Mouse (Mus musculus): Measurements from ENCODE around the gene Nr1d1. TPM values are rescaled to one million over a fixed set of nuclear protein-coding genes. Genes with fewer than 3 reads are reported as not detected.
"Not testable (repeated sequence)": the region's sequence is repeated elsewhere in the genome, so short reads cannot be mapped to it uniquely, and the experiment has no call there.

The Nr1d1 gene
- polyA plus RNA-seq, 1 experiment from 2014 or later: 2.7 TPM

DNA sequence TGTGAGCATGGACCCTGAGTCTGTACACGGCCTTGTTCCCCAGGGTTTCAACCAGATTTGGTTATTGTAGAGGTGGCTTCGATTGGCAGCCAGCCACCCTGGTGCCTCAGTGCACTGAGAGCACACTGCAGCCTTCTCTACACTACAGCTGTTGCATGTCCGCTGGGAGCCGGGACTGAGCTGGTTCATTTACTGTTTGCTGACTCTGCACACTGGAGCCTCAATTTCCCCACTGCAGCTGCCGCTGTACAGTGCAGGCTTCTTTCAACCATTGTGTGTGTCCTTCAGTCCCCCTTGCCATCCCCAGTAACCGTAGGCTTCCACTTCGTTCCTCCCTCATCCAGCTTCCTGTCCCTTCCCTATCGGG is 35.1 kb downstream of the Nr1d1 start:
- Histone ChIP-seq H3K36me3 (ENCODE audit: control insufficient read depth, insufficient read depth, low read length) (no peaks in the 10 kb centered on the region), H3K9ac (ENCODE audit: low read depth, low read length) (peak overlapping the region; percentile 96), H3K4me1 (replicated peaks; ENCODE audit: control insufficient read depth, insufficient read depth, low read length) (peaks cover 54% of the 10 kb centered on the region), H3K4me3 (ENCODE audit: low read depth, low read length) (peak overlapping the region; percentile 94), H3K27ac (ENCODE audit: low read depth, low read length) (peak overlapping the region; percentile 80), H3K27me3 (replicated peaks; ENCODE audit: control insufficient read depth, insufficient read depth, low read length) (no peaks in the 10 kb centered on the region), H3K4me2 (peak overlapping the region; percentile 98), H3K9me3 (ENCODE audit: control insufficient read depth, low read length) (no peaks in the 10 kb centered on the region)
- peak; percentile 19; the same call in 1 of the 2 replicates for ATAC-seq (replicated peaks; ENCODE audit: low FRiP score)
- DNase-seq (ENCODE audit: low spot score): no peak
- 20% methylated on average over 8 of the region's 8 CpGs for whole genome bisulfite sequencing

DNA sequence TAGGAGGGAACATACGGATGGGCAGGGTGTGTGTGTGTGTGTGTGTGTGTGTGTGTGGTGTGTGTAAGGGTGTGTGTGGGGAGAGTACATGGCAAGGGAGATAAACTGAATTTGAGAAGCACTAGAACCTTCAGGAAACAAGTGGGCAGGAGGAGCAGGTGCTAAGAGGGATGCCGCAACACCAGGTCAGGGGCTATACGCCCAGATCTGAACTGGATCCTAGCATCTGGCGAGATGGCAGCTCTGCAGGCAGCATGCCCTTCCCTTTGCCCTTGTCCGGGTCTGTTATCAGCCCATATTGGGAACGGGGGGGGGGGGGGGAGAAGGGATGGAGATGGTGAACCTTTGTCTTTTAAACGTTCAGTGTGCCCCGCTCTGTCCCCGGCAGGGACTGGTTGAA is 36.2 kb downstream of the Nr1d1 start:
- WGBS: 49% methylated on average over 9 of the region's 9 CpGs
- ATAC-seq (replicated peaks; ENCODE audit: low FRiP score): no peak
- no peaks in the 10 kb centered on the region; the same call in 1 of the 2 replicates for H3K9me3 ChIP-seq (ENCODE audit: control insufficient read depth, low read length)
- no peak overlapping the region for H3K27ac ChIP-seq (ENCODE audit: low read depth, low read length)
- no peaks in the 10 kb centered on the region for H3K36me3 ChIP-seq (ENCODE audit: control insufficient read depth, insufficient read depth, low read length)
- no peaks in the 10 kb centered on the region for H3K27me3 ChIP-seq (replicated peaks; ENCODE audit: control insufficient read depth, insufficient read depth, low read length)
- peaks cover 43% of the 10 kb centered on the region for H3K4me1 ChIP-seq (replicated peaks; ENCODE audit: control insufficient read depth, insufficient read depth, low read length)
- H3K4me3 ChIP-seq (ENCODE audit: low read depth, low read length): no peak overlapping the region
- no peak for DNase-seq (ENCODE audit: low spot score)
- H3K4me2 ChIP-seq: no peak overlapping the region; the same call in 1 of the 2 replicates
- no peak overlapping the region for H3K9ac ChIP-seq (ENCODE audit: low read depth, low read length)

GRCm38 (mm10) chr11:98738428-98738911 is 36.7 kb downstream of the Nr1d1 start:
- DNase-seq (ENCODE audit: low spot score) (no peak), ATAC-seq (replicated peaks; ENCODE audit: low FRiP score) (no peak)
- H3K4me3 ChIP-seq (ENCODE audit: low read depth, low read length): no peak overlapping the region
- H3K4me1 ChIP-seq (replicated peaks; ENCODE audit: control insufficient read depth, insufficient read depth, low read length): peaks cover 39% of the 10 kb centered on the region
- H3K9ac ChIP-seq (ENCODE audit: low read depth, low read length): peak overlapping the region; percentile 3; the same call in 1 of the 2 replicates
- H3K36me3 ChIP-seq (ENCODE audit: control insufficient read depth, insufficient read depth, low read length): no peaks in the 10 kb centered on the region
- no peak overlapping the region for H3K27ac ChIP-seq (ENCODE audit: low read depth, low read length)
- no peaks in the 10 kb centered on the region for H3K27me3 ChIP-seq (replicated peaks; ENCODE audit: control insufficient read depth, insufficient read depth, low read length)
- H3K4me2 ChIP-seq: no peak overlapping the region; the same call in 1 of the 2 replicates
- no peaks in the 10 kb centered on the region; the same call in 1 of the 2 replicates for H3K9me3 ChIP-seq (ENCODE audit: control insufficient read depth, low read length)
- WGBS: 50% methylated on average over 4 of the region's 4 CpGs

GRCm38 (mm10) chr11:98737220-98737619 is 37.9 kb downstream of the Nr1d1 start:
- ATAC-seq (replicated peaks; ENCODE audit: low FRiP score); H3K36me3 ChIP-seq (ENCODE audit: control insufficient read depth, insufficient read depth, low read length); H3K4me2 ChIP-seq; H3K4me3 ChIP-seq (ENCODE audit: low read depth, low read length); H3K27ac ChIP-seq (ENCODE audit: low read depth, low read length); H3K27me3 ChIP-seq (replicated peaks; ENCODE audit: control insufficient read depth, insufficient read depth, low read length); H3K9ac ChIP-seq (ENCODE audit: low read depth, low read length); H3K9me3 ChIP-seq (ENCODE audit: control insufficient read depth, low read length); DNase-seq (ENCODE audit: low spot score): not testable (repeated sequence)
- H3K4me1 ChIP-seq (replicated peaks; ENCODE audit: control insufficient read depth, insufficient read depth, low read length): peaks cover 30% of the 10 kb centered on the region
- WGBS: 70% methylated on average over 2 of the region's 2 CpGs

- H3K4me2 ChIP-seq: no peak overlapping the region
- H3K27ac ChIP-seq (ENCODE audit: low read depth, low read length): no peak overlapping the region
- no peaks in the 10 kb centered on the region for H3K36me3 ChIP-seq (ENCODE audit: control insufficient read depth, insufficient read depth, low read length)
- no peaks in the 10 kb centered on the region; the same call in 1 of the 2 replicates for H3K27me3 ChIP-seq (replicated peaks; ENCODE audit: control insufficient read depth, insufficient read depth, low read length)
- no peak overlapping the region for H3K4me3 ChIP-seq (ENCODE audit: low read depth, low read length)
- no peaks in the 10 kb centered on the region; the same call in 1 of the 2 replicates for H3K9me3 ChIP-seq (ENCODE audit: control insufficient read depth, low read length)
- no peak for DNase-seq (ENCODE audit: low spot score)
- ATAC-seq (replicated peaks; ENCODE audit: low FRiP score): no peak
- H3K4me1 ChIP-seq (replicated peaks; ENCODE audit: control insufficient read depth, insufficient read depth, low read length): peaks cover 27% of the 10 kb centered on the region
- H3K9ac ChIP-seq (ENCODE audit: low read depth, low read length): no peak overlapping the region
- 90% methylated on average over 1 of the region's 1 CpGs for WGBS
Measured at GRCm38 (mm10) chr11:98736176-98736575, 39.0 kb downstream of the Nr1d1 start.

GRCm38 (mm10) chr11:98735111-98735510 is 40.0 kb downstream of the Nr1d1 start:
- no peak for DNase-seq (ENCODE audit: low spot score)
- no peaks in the 10 kb centered on the region for H3K36me3 ChIP-seq (ENCODE audit: control insufficient read depth, insufficient read depth, low read length)
- no peak overlapping the region for H3K4me2 ChIP-seq
- H3K27ac ChIP-seq (ENCODE audit: low read depth, low read length): no peak overlapping the region
- no peaks in the 10 kb centered on the region; the same call in 1 of the 2 replicates for H3K9me3 ChIP-seq (ENCODE audit: control insufficient read depth, low read length)
- peaks cover 19% of the 10 kb centered on the region for H3K4me1 ChIP-seq (replicated peaks; ENCODE audit: control insufficient read depth, insufficient read depth, low read length)
- ATAC-seq (replicated peaks; ENCODE audit: low FRiP score): no peak
- 89% methylated on average over 4 of the region's 4 CpGs for whole genome bisulfite sequencing
- H3K9ac ChIP-seq (ENCODE audit: low read depth, low read length): no peak overlapping the region
- H3K4me3 ChIP-seq (ENCODE audit: low read depth, low read length): no peak overlapping the region
- H3K27me3 ChIP-seq (replicated peaks; ENCODE audit: control insufficient read depth, insufficient read depth, low read length): no peaks in the 10 kb centered on the region; the same call in 1 of the 2 replicates

DNA sequence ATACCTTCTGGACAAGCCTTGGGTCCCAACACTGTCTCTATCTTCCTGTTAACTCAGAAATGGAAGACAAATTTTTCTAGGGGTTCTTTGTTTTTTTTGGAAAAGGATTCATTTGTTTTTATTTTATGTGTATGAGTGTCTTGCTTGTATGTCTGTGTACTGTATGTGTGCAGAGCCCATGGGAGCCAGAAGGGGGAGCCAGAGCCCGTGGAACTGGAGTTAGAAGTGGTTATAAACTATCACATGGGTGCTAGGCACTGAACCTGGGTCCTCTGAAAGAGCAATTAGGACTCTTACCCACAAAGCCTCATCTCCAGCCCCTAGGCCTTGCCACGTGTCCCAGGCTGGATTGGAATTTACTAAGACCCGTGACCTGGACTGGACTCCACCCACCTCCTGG is 41.1 kb downstream of the Nr1d1 start:
- Histone ChIP-seq H3K4me3 (ENCODE audit: low read depth, low read length) (no peak overlapping the region), H3K9ac (ENCODE audit: low read depth, low read length) (no peak overlapping the region), H3K27me3 (replicated peaks; ENCODE audit: control insufficient read depth, insufficient read depth, low read length) (no peaks in the 10 kb centered on the region; the same call in 1 of the 2 replicates), H3K27ac (ENCODE audit: low read depth, low read length) (no peak overlapping the region), H3K4me1 (replicated peaks; ENCODE audit: control insufficient read depth, insufficient read depth, low read length) (peaks cover 10% of the 10 kb centered on the region), H3K4me2 (no peak overlapping the region), H3K9me3 (ENCODE audit: control insufficient read depth, low read length) (no peaks in the 10 kb centered on the region; the same call in 1 of the 2 replicates), H3K36me3 (ENCODE audit: control insufficient read depth, insufficient read depth, low read length) (no peaks in the 10 kb centered on the region)
- ATAC-seq (replicated peaks; ENCODE audit: low FRiP score) (no peak), DNase-seq (ENCODE audit: low spot score) (no peak)
- WGBS: 76% methylated on average over 3 of the region's 3 CpGs

DNA sequence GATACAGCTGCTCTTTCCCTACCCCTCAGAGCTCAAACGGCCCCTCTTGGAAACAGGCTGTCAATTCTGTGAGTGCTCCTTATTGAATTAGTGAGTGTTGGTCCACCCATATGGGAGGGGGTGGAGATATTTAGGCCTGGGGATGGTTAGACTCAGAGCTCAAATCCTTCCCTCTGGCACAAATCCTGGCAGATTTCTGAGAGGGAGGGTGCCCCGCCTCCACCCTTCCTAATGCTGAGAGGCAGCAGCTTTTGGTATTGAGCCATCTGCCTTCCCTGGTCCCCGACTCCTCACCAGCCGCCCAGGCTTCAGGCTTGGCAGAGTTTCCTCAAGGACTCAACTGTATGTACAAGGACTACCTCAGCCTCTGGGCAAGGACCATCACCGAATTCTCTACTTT is 44.0 kb downstream of the Nr1d1 start:
- no peak overlapping the region for H3K9ac ChIP-seq (ENCODE audit: low read depth, low read length)
- H3K27ac ChIP-seq (ENCODE audit: low read depth, low read length): no peak overlapping the region
- H3K4me2 ChIP-seq: no peak overlapping the region
- no peaks in the 10 kb centered on the region for H3K36me3 ChIP-seq (ENCODE audit: control insufficient read depth, insufficient read depth, low read length)
- WGBS: 61% methylated on average over 5 of the region's 5 CpGs
- H3K9me3 ChIP-seq (ENCODE audit: control insufficient read depth, low read length): no peaks in the 10 kb centered on the region; the same call in 1 of the 2 replicates
- no peak for DNase-seq (ENCODE audit: low spot score)
- H3K4me1 ChIP-seq (replicated peaks; ENCODE audit: control insufficient read depth, insufficient read depth, low read length): 0 out of 2 replicates have a peak, but pooled peaks cover 2% of the 10 kb centered on the region
- no peak for ATAC-seq (replicated peaks; ENCODE audit: low FRiP score)
- H3K4me3 ChIP-seq (ENCODE audit: low read depth, low read length): no peak overlapping the region
- H3K27me3 ChIP-seq (replicated peaks; ENCODE audit: control insufficient read depth, insufficient read depth, low read length): no peaks in the 10 kb centered on the region; the same call in 1 of the 2 replicates

GRCm38 (mm10) chr11:98730727-98731126 is 44.4 kb downstream of the Nr1d1 start:
- H3K27ac ChIP-seq (ENCODE audit: low read depth, low read length): no peak overlapping the region
- ATAC-seq (replicated peaks; ENCODE audit: low FRiP score) (no peak), DNase-seq (ENCODE audit: low spot score) (no peak)
- H3K4me1 ChIP-seq (replicated peaks; ENCODE audit: control insufficient read depth, insufficient read depth, low read length): 0 out of 2 replicates have a peak, but pooled peaks cover 2% of the 10 kb centered on the region
- WGBS: 71% methylated on average over 4 of the region's 4 CpGs
- H3K27me3 ChIP-seq (replicated peaks; ENCODE audit: control insufficient read depth, insufficient read depth, low read length): no peaks in the 10 kb centered on the region; the same call in 1 of the 2 replicates
- no peak overlapping the region for H3K4me3 ChIP-seq (ENCODE audit: low read depth, low read length)
- H3K9me3 ChIP-seq (ENCODE audit: control insufficient read depth, low read length): no peaks in the 10 kb centered on the region; the same call in 1 of the 2 replicates
- peaks cover 2% of the 10 kb centered on the region; the same call in 1 of the 2 replicates for H3K36me3 ChIP-seq (ENCODE audit: control insufficient read depth, insufficient read depth, low read length)
- H3K4me2 ChIP-seq: no peak overlapping the region
- H3K9ac ChIP-seq (ENCODE audit: low read depth, low read length): no peak overlapping the region

All from liver, embryonic 11.5 days (tissue).